Comparison of ENCODE assay signal across 30 mouse cellular contexts in genomic region chr10:108299828-108300227, GRCm38 (mm10). TPM values are rescaled to one million over a fixed set of nuclear protein-coding genes. Genes with fewer than 3 reads are reported as not detected.
DNase-seq lines count a peak whose midpoint lies in the region; ATAC-seq and TF ChIP-seq lines count a peak whose summit lies in the region.
"Had no signal": no experiment of that assay in that cellular context is flagged by ENCODE, and none has a peak within 500 bp of the region (broad histone marks: within the 10 kb centered on the region; RNA-seq: fewer than 3 reads in every experiment).

No protein-coding gene starts in this region.

- no peak overlapping the region for H3K9ac ChIP-seq in intestine, embryonic 14.5 days (ENCODE audit: low read length)
- H3K9ac ChIP-seq: embryonic facial prominence, embryonic 13.5 days; forebrain, embryonic 15.5 days; heart, embryonic 12.5 days; hindbrain, embryonic 14.5 days; kidney, embryonic 15.5 days; liver, embryonic 14.5 days; lung, embryonic 14.5 days; midbrain, embryonic 13.5 days; neural tube, embryonic 13.5 days had no signal

- no peak for TF ChIP-seq POLR2A in kidney, adult 2 months (IDR thresholded peaks at IDR 0.05; ENCODE audit: low read depth, low read length)

- no peak for TF ChIP-seq CTCF in kidney, adult 2 months (conservative IDR thresholded peaks at IDR 0.05; ENCODE audit: insufficient read depth, insufficient read length, low read depth, low read length)

- no peaks in the 10 kb centered on the region for H3K36me3 ChIP-seq in kidney, adult 2 months (ENCODE audit: control insufficient read depth, insufficient read depth, low read length)
- no peaks in the 10 kb centered on the region for H3K36me3 ChIP-seq in intestine, embryonic 14.5 days (ENCODE audit: control insufficient read depth, insufficient read depth, low read length)
- H3K36me3 ChIP-seq in midbrain, embryonic 10.5 days: no peaks in the 10 kb centered on the region
- H3K36me3 ChIP-seq: embryonic facial prominence, embryonic 13.5 days; forebrain, embryonic 10.5 days; forebrain, embryonic 15.5 days; heart, embryonic 12.5 days; kidney, embryonic 15.5 days; midbrain, embryonic 13.5 days; neural tube, embryonic 13.5 days had no signal

- H3K27ac ChIP-seq in kidney, adult 2 months (ENCODE audit: insufficient read depth, low read depth, low read length): peak overlapping the region; percentile 43; the same call in 1 of the 2 replicates
- no peak overlapping the region for H3K27ac ChIP-seq in intestine, embryonic 14.5 days (ENCODE audit: low read depth)
- no peak overlapping the region for H3K27ac ChIP-seq in midbrain, embryonic 10.5 days (replicated peaks)
- H3K27ac ChIP-seq: embryonic facial prominence, embryonic 13.5 days; forebrain, embryonic 10.5 days; forebrain, embryonic 15.5 days; hindbrain, embryonic 14.5 days; kidney, embryonic 15.5 days; liver, embryonic 14.5 days; midbrain, embryonic 13.5 days; neural tube, embryonic 13.5 days had no signal

- no peaks in the 10 kb centered on the region for H3K27me3 ChIP-seq in kidney, adult 2 months (replicated peaks; ENCODE audit: control insufficient read depth, insufficient read depth, low read length)
- no peaks in the 10 kb centered on the region for H3K27me3 ChIP-seq in intestine, embryonic 14.5 days (replicated peaks; ENCODE audit: control insufficient read depth, insufficient read depth, low read length)
- H3K27me3 ChIP-seq in midbrain, embryonic 10.5 days (ENCODE audit: low read depth, poor library complexity, severe bottlenecking): no peaks in the 10 kb centered on the region
- H3K27me3 ChIP-seq: embryonic facial prominence, embryonic 13.5 days; forebrain, embryonic 15.5 days; heart, embryonic 12.5 days; kidney, embryonic 15.5 days; megakaryocyte, embryonic 14.5 days; midbrain, embryonic 13.5 days; neural tube, embryonic 13.5 days had no signal

- no peak overlapping the region for H3K4me2 ChIP-seq in intestine, embryonic 14.5 days (ENCODE audit: low read length)
- H3K4me2 ChIP-seq: embryonic facial prominence, embryonic 13.5 days; forebrain, embryonic 15.5 days; heart, embryonic 12.5 days; hindbrain, embryonic 14.5 days; kidney, embryonic 15.5 days; lung, embryonic 14.5 days; midbrain, embryonic 13.5 days; neural tube, embryonic 13.5 days had no signal

- WGBS in kidney, adult 2 months: 49% methylated on average over 11 of the region's 11 CpGs
- 52% methylated on average over 11 of the region's 11 CpGs for WGBS in intestine, embryonic 14.5 days
- 30% methylated on average over 11 of the region's 11 CpGs for WGBS in large intestine, adult 2 months
- 86% methylated on average over 11 of the region's 11 CpGs for WGBS in midbrain, embryonic 10.5 days

- H3K4me1 ChIP-seq in kidney, adult 2 months (ENCODE audit: control insufficient read depth, insufficient read depth, low read length): peaks cover 4% of the 10 kb centered on the region; the same call in 1 of the 2 replicates
- no peaks in the 10 kb centered on the region for H3K4me1 ChIP-seq in intestine, embryonic 14.5 days (replicated peaks; ENCODE audit: control insufficient read depth, insufficient read depth, low read length)
- no peaks in the 10 kb centered on the region for H3K4me1 ChIP-seq in midbrain, embryonic 10.5 days
- H3K4me1 ChIP-seq: embryonic facial prominence, embryonic 13.5 days; forebrain, embryonic 10.5 days; forebrain, embryonic 15.5 days; heart, embryonic 12.5 days; megakaryocyte, embryonic 14.5 days; midbrain, embryonic 13.5 days had no signal

- no peak overlapping the region for H3K4me3 ChIP-seq in kidney, adult 2 months (ENCODE audit: insufficient read depth, low read depth, low read length)
- no peak overlapping the region for H3K4me3 ChIP-seq in intestine, embryonic 14.5 days (ENCODE audit: low read depth, low read length)
- no peak overlapping the region for H3K4me3 ChIP-seq in midbrain, embryonic 10.5 days
- H3K4me3 ChIP-seq: embryonic facial prominence, embryonic 13.5 days; forebrain, embryonic 10.5 days; forebrain, embryonic 15.5 days; heart, embryonic 12.5 days; kidney, embryonic 15.5 days; megakaryocyte, embryonic 14.5 days; midbrain, embryonic 13.5 days; neural tube, embryonic 13.5 days had no signal

- H3K9me3 ChIP-seq in intestine, embryonic 14.5 days (ENCODE audit: control insufficient read depth, low read length): no peaks in the 10 kb centered on the region
- no peaks in the 10 kb centered on the region for H3K9me3 ChIP-seq in midbrain, embryonic 10.5 days (replicated peaks)
- H3K9me3 ChIP-seq: embryonic facial prominence, embryonic 13.5 days; forebrain, embryonic 10.5 days; forebrain, embryonic 15.5 days; heart, embryonic 12.5 days; kidney, embryonic 15.5 days; megakaryocyte, embryonic 14.5 days; midbrain, embryonic 13.5 days; neural tube, embryonic 13.5 days had no signal

- ATAC-seq in intestine, embryonic 14.5 days (replicated peaks; ENCODE audit: low FRiP score, low TSS enrichment, low read depth): peak; percentile 63; the same call in 1 of the 2 replicates
- ATAC-seq: activated CD4-positive, CD25-positive, alpha-beta regulatory T cell, adult 4 months; midbrain, embryonic 13.5 days had no signal

- DNase-seq in kidney, adult 2 months: no peak
- no peak for DNase-seq in kidney, postnatal 4 days
- peak; percentile 56 for DNase-seq in intestine, embryonic 14.5 days (ENCODE audit: low spot score)
- DNase-seq in large intestine, adult 2 months (ENCODE audit: low read depth, low spot score): peak; percentile 73
- DNase-seq in yolk sac, embryonic 10.5 days (ENCODE audit: low spot score): peak; percentile 13
- no peak for DNase-seq in midbrain, embryonic 10.5 days (ENCODE audit: low spot score)
- DNase-seq in heart, adult 9 months (ENCODE audit: low spot score in 2 of 2): no peak
- DNase-seq: adrenal gland, postnatal 10 days; cerebellum, adult 11-12 months; cerebellum, adult 9-11 months; gastrocnemius, postnatal 25 days; heart, adult 18-20 months; layer of hippocampus, postnatal 36 days; liver; lung, embryonic 14.5 days; lung, postnatal 4 days; right cerebral cortex, postnatal 4 days; thymus, postnatal 25 days had no signal

RNA-seq across cellular contexts. Expression of gene Pawr, which starts 32.1 kb away (rescaled TPM):
- 17.9 and 19.0 TPM in 2 replicates for polyA plus RNA-seq in kidney, adult 2 months (2012; rRNA removed)
- polyA plus RNA-seq in intestine, embryonic 14.5 days (2014; fragmentation: Nextera tagmentation; extraction: Ambion mirVana): 12.9 and 13.3 TPM in 2 replicates
- 7.3 and 12.4 TPM in 2 replicates for polyA plus RNA-seq in large intestine, adult 2 months (2012; rRNA removed)
- 9.6 and 12.6 TPM in 2 replicates for polyA plus RNA-seq in midbrain, embryonic 10.5 days (2016; fragmentation: Nextera tagmentation; extraction: Ambion mirVana)
- polyA plus RNA-seq: activated CD4-positive, CD25-positive, alpha-beta regulatory T cell, adult 4 months; CD4-positive, CD25-positive, alpha-beta regulatory T cell, adult 4 months had no signal

Comparison
In these comparisons a context has a peak if more than half of its experiments do, and no peak if none do; other contexts are left out.
1. DNase-seq: peak in intestine, embryonic 14.5 days (single experiment), large intestine, adult 2 months (single experiment) and yolk sac, embryonic 10.5 days (single experiment); none in kidney, adult 2 months (single experiment), kidney, postnatal 4 days (0 of 2), midbrain, embryonic 10.5 days (single experiment) and heart, adult 9 months (0 of 2).